14 mouse cellular contexts compared by ENCODE assay signal in genomic region chr17:6007101-6007780, GRCm38 (mm10).
DNase-seq lines count a peak whose midpoint lies in the region; ATAC-seq lines count a peak whose summit lies in the region.
"Had no signal": no experiment of that assay in that cellular context is flagged by ENCODE, and none has a peak within 500 bp of the region (broad histone marks: within the 10 kb centered on the region; RNA-seq: fewer than 3 reads in every experiment).

No protein-coding gene starts in this region.

- peaks cover 64% of the 10 kb centered on the region for H3K4me1 ChIP-seq in heart, embryonic 13.5 days
- peaks cover 30% of the 10 kb centered on the region for H3K4me1 ChIP-seq in limb, embryonic 15.5 days
- peaks cover 22% of the 10 kb centered on the region for H3K4me1 ChIP-seq in limb, embryonic 10.5 days

- WGBS in heart, embryonic 13.5 days, result 84% methylated on average over 5 of the region's 5 CpGs
- 73% methylated on average over 5 of the region's 5 CpGs for WGBS in limb, embryonic 15.5 days
- WGBS in limb, embryonic 10.5 days, result 86% methylated on average over 5 of the region's 5 CpGs
- WGBS in macrophage (ENCODE audit: missing documents), result 72% methylated on average over 5 of the region's 5 CpGs

- H3K4me3 ChIP-seq in heart, embryonic 13.5 days, result no peak overlapping the region
- no peak overlapping the region for H3K4me3 ChIP-seq in limb, embryonic 15.5 days
- no peak overlapping the region for H3K4me3 ChIP-seq in limb, embryonic 10.5 days
- no peak overlapping the region for H3K4me3 ChIP-seq in macrophage (ENCODE audit: inconsistent target)
- H3K4me3 ChIP-seq: lung, embryonic 15.5 days; midbrain, embryonic 13.5 days; neural tube, embryonic 12.5 days had no signal

- H3K79me2 ChIP-seq in macrophage (ENCODE audit: inconsistent target), result no peaks in the 10 kb centered on the region

- H3K36me3 ChIP-seq in heart, embryonic 13.5 days, result peaks cover 27% of the 10 kb centered on the region
- peaks cover 7% of the 10 kb centered on the region; the same call in 1 of the 2 replicates for H3K36me3 ChIP-seq in limb, embryonic 15.5 days
- H3K36me3 ChIP-seq in limb, embryonic 10.5 days, result no peaks in the 10 kb centered on the region
- H3K36me3 ChIP-seq in macrophage (ENCODE audit: inconsistent target), result no peaks in the 10 kb centered on the region
- H3K36me3 ChIP-seq: lung, embryonic 15.5 days; midbrain, embryonic 13.5 days; neural tube, embryonic 12.5 days had no signal

- no peak overlapping the region for H3K9ac ChIP-seq in heart, embryonic 13.5 days
- H3K9ac ChIP-seq in limb, embryonic 15.5 days, result no peak overlapping the region
- H3K9ac ChIP-seq: forebrain, postnatal 0 days; lung, embryonic 15.5 days; midbrain, embryonic 13.5 days; neural tube, embryonic 12.5 days had no signal

- no peak for DNase-seq in heart, adult 8-10 months (ENCODE audit: low spot score)
- no peak for DNase-seq in limb, embryonic 10.5 days (ENCODE audit: low spot score)
- peak; percentile 41 for DNase-seq in NIH3T3 (ENCODE audit: low read depth)
- no peak for DNase-seq in embryo, embryonic 10.5 days (ENCODE audit: low spot score)
- no peak for DNase-seq in thymus, postnatal 36 days
- DNase-seq: cerebellum, adult 18-20 months; forebrain, postnatal 0 days; gastrocnemius, postnatal 36 days had no signal

- no peaks in the 10 kb centered on the region for H3K9me3 ChIP-seq in heart, embryonic 13.5 days
- no peaks in the 10 kb centered on the region for H3K9me3 ChIP-seq in limb, embryonic 15.5 days
- no peaks in the 10 kb centered on the region for H3K9me3 ChIP-seq in limb, embryonic 10.5 days (replicated peaks)
- H3K9me3 ChIP-seq: lung, embryonic 15.5 days; midbrain, embryonic 13.5 days had no signal

- peak overlapping the region; percentile 9 for H3K27ac ChIP-seq in heart, embryonic 13.5 days (replicated peaks)
- H3K27ac ChIP-seq in limb, embryonic 15.5 days, result peak overlapping the region; percentile 27; the same call in 1 of the 2 replicates
- H3K27ac ChIP-seq in limb, embryonic 10.5 days, result no peak overlapping the region
- H3K27ac ChIP-seq in macrophage, result peak overlapping the region; percentile 100
- H3K27ac ChIP-seq: midbrain, embryonic 13.5 days; neural tube, embryonic 12.5 days had no signal

- H3K4me2 ChIP-seq in heart, embryonic 13.5 days, result no peak overlapping the region
- H3K4me2 ChIP-seq in limb, embryonic 15.5 days, result no peak overlapping the region
- H3K4me2 ChIP-seq: midbrain, embryonic 13.5 days; neural tube, embryonic 12.5 days had no signal

- no peak for ATAC-seq in heart, embryonic 13.5 days (ENCODE audit: extremely low read depth, insufficient number of reproducible peaks, low FRiP score, low TSS enrichment)
- ATAC-seq in limb, embryonic 15.5 days (ENCODE audit: insufficient number of reproducible peaks, low FRiP score, low TSS enrichment, low read depth), result peak; percentile 22; the same call in 1 of the 2 replicates
- ATAC-seq: midbrain, embryonic 13.5 days had no signal

- no peaks in the 10 kb centered on the region for H3K27me3 ChIP-seq in heart, embryonic 13.5 days (replicated peaks)
- no peaks in the 10 kb centered on the region for H3K27me3 ChIP-seq in limb, embryonic 15.5 days
- no peaks in the 10 kb centered on the region for H3K27me3 ChIP-seq in limb, embryonic 10.5 days (ENCODE audit: low read depth, poor library complexity, severe bottlenecking)
- H3K27me3 ChIP-seq: lung, embryonic 15.5 days; midbrain, embryonic 13.5 days; neural tube, embryonic 12.5 days had no signal
